Mouse (Mus musculus) liver, postnatal 0 days (tissue): Measurements from ENCODE around the gene Gm10061. TPM values are rescaled to one million over a fixed set of nuclear protein-coding genes. Genes with fewer than 3 reads are reported as not detected.
"Not testable (repeated sequence)": the region's sequence is repeated elsewhere in the genome, so short reads cannot be mapped to it uniquely, and the experiment has no call there.

Source experiments
- ATAC-seq: fragments of 200-750 bp; cut with Nextera tagmentation; 2 replicates; pipeline ENCODE4 v1.8.0; 2017; ENCODE audit warnings: mild to moderate bottlenecking, moderate library complexity
- DNase-seq: peaks from one replicate; pipeline ENCODE4 v3.0.0-alpha.2; 2016
- H3K27ac ChIP-seq: fragments of 300-500 bp; sonication (generic); 2 replicates; pipeline ENCODE4 v1.5.1; 2014; ENCODE audit warnings: antibody characterized with exemption, moderate library complexity, mild to moderate bottlenecking, low read depth
- H3K27me3 ChIP-seq: fragments of 300-500 bp; sonication (generic); 2 replicates; pipeline ENCODE4 v1.6.1; 2014; ENCODE audit warnings: low read length, control low read depth, mixed read lengths; ENCODE audit not compliant: insufficient read depth
- H3K36me3 ChIP-seq: fragments of 300-500 bp; sonication (generic); replicated peaks from 2 replicates; pipeline ENCODE4 v1.6.1; 2014; ENCODE audit warnings: mild to moderate bottlenecking, control low read depth, low read length, moderate library complexity, mixed read lengths; ENCODE audit not compliant: insufficient read depth
- H3K4me1 ChIP-seq: fragments of 300-500 bp; sonication (generic); 2 replicates; pipeline ENCODE4 v1.6.1; 2014; ENCODE audit warnings: antibody characterized with exemption, mild to moderate bottlenecking, control low read depth; ENCODE audit not compliant: insufficient read depth
- H3K4me2 ChIP-seq: fragments of 300-500 bp; sonication (generic); 2 replicates; pipeline ENCODE4 v1.6.1; 2014; ENCODE audit warnings: low read depth, mild to moderate bottlenecking, low read length, moderate library complexity, mixed read lengths
- H3K4me3 ChIP-seq: fragments of 300-500 bp; sonication (generic); 2 replicates; pipeline ENCODE4 v1.5.1; 2014; ENCODE audit warnings: low read depth, low read length
- H3K9ac ChIP-seq: fragments of 300-500 bp; sonication (generic); replicated peaks from 2 replicates; pipeline ENCODE4 v1.6.1; 2014; ENCODE audit warnings: mild to moderate bottlenecking, moderate library complexity
- H3K9me3 ChIP-seq: fragments of 300-500 bp; sonication (generic); 2 replicates; pipeline ENCODE4 v1.6.1; 2016; ENCODE audit warnings: mild to moderate bottlenecking, control low read depth, low read length, mixed read lengths
- CTCF ChIP-seq: sonication (generic); IDR thresholded peaks from 2 replicates; pipeline ENCODE4 v1.5.1; 2016; ENCODE audit warnings: antibody characterized with exemption, low read depth
- EP300 ChIP-seq: IDR thresholded peaks from 2 replicates; pipeline ENCODE4 v1.6.1; 2016; ENCODE audit warnings: antibody characterized with exemption, low read depth, mild to moderate bottlenecking
- WGBS: fragments of 180-500 bp; shearing (Covaris S2); extraction: QIAGEN DNeasy Blood & Tissue Kit; methylation state at CpG from one replicate; pipeline ENCODE4 v1.1.7; 2014; ENCODE audit not compliant: insufficient replicate concordance; 5-methylcytosine and 5-hydroxymethylcytosine counted together
- polyA plus RNA-seq: library from polyadenylated mRNA; unstranded; fragments of >200 nt; fragmentation: Nextera tagmentation; extraction: Ambion mirVana; gene quantifications from 2 replicates; pipeline ENCODE4 v1.2.1, GENCODE M21; 2015

Gm10061 gene
- not detected in 2 replicates for polyA plus RNA-seq

GRCm38 (mm10) chr16:89150786-89151185 is at the start of gene Gm10061:
Gene Gm10061 (plus strand): TSS chr16:89151086.
- 78% methylated on average over 1 of the region's 1 CpGs for WGBS
- 0 out of 2 replicates have a peak, but pooled peaks cover 2% of the 10 kb centered on the region for H3K9me3 ChIP-seq
- no peaks in the 10 kb centered on the region for H3K4me1 ChIP-seq
- H3K27ac ChIP-seq = no peak within 1 kb of the TSS
- ATAC-seq = no peak
- no peak within 1 kb of the TSS for H3K9ac ChIP-seq
- no peaks in the 10 kb centered on the region for H3K36me3 ChIP-seq
- no peak within 1 kb of the TSS for H3K4me2 ChIP-seq
- no peaks in the 10 kb centered on the region for H3K27me3 ChIP-seq
- TF ChIP-seq CTCF (no peak), EP300 (no peak)
- no peak within 1 kb of the TSS for H3K4me3 ChIP-seq
- DNase-seq = no peak

DNA sequence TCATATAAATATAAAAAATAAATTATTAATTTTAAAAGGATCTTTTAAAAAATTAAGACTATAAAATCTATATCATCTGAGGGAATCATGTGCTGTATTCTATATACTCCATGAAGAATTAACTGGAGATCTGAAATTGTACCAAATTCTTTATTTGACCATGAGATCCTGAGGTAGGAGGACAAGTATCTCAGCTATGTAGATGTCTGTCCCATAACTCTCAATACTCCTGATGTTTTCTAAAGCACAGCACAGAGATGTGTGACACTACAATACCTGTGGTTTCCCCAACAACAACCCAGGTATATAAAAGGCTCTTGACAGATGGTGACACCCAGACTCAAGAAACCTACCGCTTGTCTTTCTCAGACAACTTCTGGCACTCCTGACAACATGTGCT is 10.3 kb upstream of the Gm10061 start, which contains the start of gene Gm6358:
Gene Gm6358 (plus strand): TSS at position 301 of the 400 bp plus-strand sequence.
- no peak for ATAC-seq
- TF ChIP-seq CTCF (no peak), EP300 (no peak)
- no peaks in the 10 kb centered on the region; the same call in 1 of the 2 replicates for H3K9me3 ChIP-seq
- 78% methylated on average over 1 of the region's 1 CpGs for WGBS
- H3K36me3 ChIP-seq = no peaks in the 10 kb centered on the region
- no peak within 1 kb of the TSS for H3K27ac ChIP-seq
- no peaks in the 10 kb centered on the region for H3K27me3 ChIP-seq
- DNase-seq = no peak
- H3K4me3 ChIP-seq = no peak within 1 kb of the TSS
- no peaks in the 10 kb centered on the region for H3K4me1 ChIP-seq
- no peak within 1 kb of the TSS for H3K9ac ChIP-seq
- no peak within 1 kb of the TSS for H3K4me2 ChIP-seq

DNA sequence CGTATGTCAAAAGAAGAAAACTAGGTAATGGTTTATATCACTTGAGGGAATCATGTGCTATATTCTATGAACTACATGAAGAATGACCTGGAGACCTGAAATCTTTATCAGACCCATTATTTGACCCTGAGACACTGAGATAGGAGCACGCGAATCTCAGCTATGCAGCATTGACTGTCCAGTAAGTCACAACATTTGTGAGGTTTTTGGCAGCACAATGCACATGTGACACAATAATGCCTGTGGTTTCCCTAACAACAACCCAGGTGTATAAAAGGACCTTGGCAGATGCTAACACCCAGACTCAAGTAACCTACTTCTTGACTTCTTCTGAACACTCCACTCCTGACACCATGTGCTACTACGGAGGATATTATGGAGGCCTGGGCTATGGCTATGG is 6.8 kb downstream of the Gm10061 start, which contains the start of gene Gm9789:
Gene Gm9789 (plus strand): TSS at position 301 of the 400 bp plus-strand sequence.
- WGBS = 76% methylated on average over 4 of the region's 4 CpGs
- Histone ChIP-seq H3K36me3 (no peaks in the 10 kb centered on the region), H3K4me1 (no peaks in the 10 kb centered on the region), H3K4me3 (no peak within 1 kb of the TSS), H3K4me2 (no peak within 1 kb of the TSS), H3K9ac (no peak within 1 kb of the TSS), H3K27me3 (no peaks in the 10 kb centered on the region), H3K27ac (no peak within 1 kb of the TSS), H3K9me3 (0 out of 2 replicates have a peak, but pooled peaks cover 2% of the 10 kb centered on the region)
- no peak for TF ChIP-seq EP300
- no peak for TF ChIP-seq CTCF
- DNase-seq (no peak), ATAC-seq (no peak)

GRCm38 (mm10) chr16:89169190-89169589 is 18.3 kb downstream of the Gm10061 start, which contains the start of gene Gm7735:
Gene Gm7735 (plus strand): TSS chr16:89169490.
- H3K27me3 ChIP-seq, H3K27ac ChIP-seq, ATAC-seq, H3K9me3 ChIP-seq, H3K4me2 ChIP-seq, H3K36me3 ChIP-seq, H3K4me3 ChIP-seq, H3K4me1 ChIP-seq, H3K9ac ChIP-seq, DNase-seq: not testable (repeated sequence)

GRCm38 (mm10) chr16:89174435-89174834 is 23.5 kb downstream of the Gm10061 start, which contains the start of gene 1110057P08Rik:
Gene 1110057P08Rik (plus strand): TSS chr16:89174735.
- 72% methylated on average over 2 of the region's 2 CpGs for WGBS
- TF ChIP-seq CTCF (no peak), EP300 (no peak)
- no peaks in the 10 kb centered on the region for H3K36me3 ChIP-seq
- no peak within 1 kb of the TSS for H3K27ac ChIP-seq
- ATAC-seq = no peak
- DNase-seq = no peak
- H3K27me3 ChIP-seq = no peaks in the 10 kb centered on the region
- no peak within 1 kb of the TSS for H3K4me2 ChIP-seq
- no peaks in the 10 kb centered on the region for H3K4me1 ChIP-seq
- no peak within 1 kb of the TSS for H3K9ac ChIP-seq
- H3K4me3 ChIP-seq = no peak within 1 kb of the TSS
- no peaks in the 10 kb centered on the region; the same call in 1 of the 2 replicates for H3K9me3 ChIP-seq

DNA sequence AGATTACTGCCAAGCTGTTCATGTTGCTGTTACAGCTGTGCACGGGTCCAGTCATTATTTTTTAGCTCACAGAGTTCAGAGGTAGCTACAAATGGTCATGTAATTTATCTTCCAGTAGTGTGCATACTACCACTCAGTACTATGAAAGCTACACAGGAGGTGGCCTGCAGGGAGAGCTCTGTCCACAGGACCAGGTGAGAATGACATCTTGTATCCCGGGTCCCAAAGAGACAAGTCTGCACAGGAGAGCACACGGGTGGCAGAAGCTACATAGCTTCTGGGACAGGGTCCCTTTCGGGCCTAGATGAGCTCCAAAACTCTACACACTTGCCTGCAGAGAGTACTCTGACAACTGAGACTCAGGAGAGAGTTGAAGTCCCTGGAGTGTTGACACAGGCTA is 37.7 kb downstream of the Gm10061 start:
- H3K27me3 ChIP-seq = no peaks in the 10 kb centered on the region
- H3K9ac ChIP-seq = no peak overlapping the region
- no peak for TF ChIP-seq EP300
- no peak for TF ChIP-seq CTCF
- H3K36me3 ChIP-seq = no peaks in the 10 kb centered on the region
- no peak for ATAC-seq
- H3K9me3 ChIP-seq = no peaks in the 10 kb centered on the region
- H3K4me2 ChIP-seq = no peak overlapping the region
- H3K27ac ChIP-seq = no peak overlapping the region
- no peaks in the 10 kb centered on the region for H3K4me1 ChIP-seq
- H3K4me3 ChIP-seq = no peak overlapping the region
- 63% methylated on average over 4 of the region's 4 CpGs for WGBS
- DNase-seq = no peak

Other genes with a start within 250 kb of the Gm10061 start
- not detected in 2 replicates for gene Krtap19-9b, start 218.8 kb upstream of the Gm10061 start, polyA plus RNA-seq
- gene Krtap16-3, start 188.2 kb upstream of the Gm10061 start, polyA plus RNA-seq = not detected in 2 replicates
- not detected in 2 replicates for gene Krtap22-2, start 140.3 kb upstream of the Gm10061 start, polyA plus RNA-seq
- gene Gm10229, start 135.8 kb upstream of the Gm10061 start, polyA plus RNA-seq = not detected in 2 replicates
- not detected in 2 replicates for gene Krtap6-1, start 119.4 kb upstream of the Gm10061 start, polyA plus RNA-seq
- not detected in 2 replicates for gene Gm10228, start 109.6 kb upstream of the Gm10061 start, polyA plus RNA-seq
- gene Krtap6-5, start 103.2 kb upstream of the Gm10061 start, polyA plus RNA-seq = not detected in 2 replicates
- gene 1110025L11Rik, start 87.1 kb upstream of the Gm10061 start, polyA plus RNA-seq = not detected in 2 replicates
- gene Krtap6-3, start 67.1 kb upstream of the Gm10061 start, polyA plus RNA-seq = not detected in 2 replicates
- not detected in 2 replicates for gene Gm6358, start 10.2 kb upstream of the Gm10061 start, polyA plus RNA-seq
- not detected in 2 replicates for gene Gm9789, start 6.9 kb downstream of the Gm10061 start, polyA plus RNA-seq
- not detected in 2 replicates for gene Gm7735, start 18.4 kb downstream of the Gm10061 start, polyA plus RNA-seq
- gene 1110057P08Rik, start 23.6 kb downstream of the Gm10061 start, polyA plus RNA-seq = not detected in 2 replicates
- gene Krtap20-2, start 54.8 kb downstream of the Gm10061 start, polyA plus RNA-seq = not detected in 2 replicates